Mouse (Mus musculus) CH12.LX (cell line): ENCODE measurements around the gene Nebl. TPM values are rescaled to one million over a fixed set of nuclear protein-coding genes. Genes with fewer than 3 reads are reported as not detected.

Source experiments
- DNase-seq: peaks from one replicate; pipeline ENCODE4 v3.0.0-alpha.2; 2013; ENCODE audit errors: extremely low read depth
- H3K27ac ChIP-seq: 2 replicates; pipeline ENCODE4 v1.5.1; 2012; ENCODE audit warnings: low read depth, mild to moderate bottlenecking, control low read depth, moderate library complexity; ENCODE audit not compliant: insufficient read depth
- H3K27me3 ChIP-seq: replicated peaks from 2 replicates; pipeline ENCODE3; 2012; ENCODE audit warnings: inconsistent platforms
- H3K36me3 ChIP-seq, 2 experiments: replicated peaks in 1 of 2; 2 replicates each; pipeline versions ENCODE3 to v1.6.1; 2012; ENCODE audit warnings: inconsistent platforms in 1 of 2, low read length in 1 of 2, mild to moderate bottlenecking in 1 of 2, mixed read lengths in 1 of 2, moderate library complexity in 1 of 2; ENCODE audit not compliant: control insufficient read depth in 1 of 2, insufficient read depth in 1 of 2
- H3K4me1 ChIP-seq, 2 experiments: 2 replicates each; pipeline ENCODE4 v1.6.1; 2012; ENCODE audit warnings: inconsistent platforms in 1 of 2, moderate library complexity in 1 of 2; ENCODE audit not compliant: insufficient read depth in 2 of 2, control insufficient read depth in 1 of 2
- H3K4me2 ChIP-seq: 2 replicates; pipeline ENCODE4 v1.6.1; 2012; ENCODE audit warnings: low read depth, mild to moderate bottlenecking, control low read depth; ENCODE audit not compliant: poor library complexity, insufficient read depth, severe bottlenecking
- H3K4me3 ChIP-seq, 3 experiments: fragments of 150-350 bp in 1 of 3; sonication (generic) in 1 of 3; replicated peaks in 1 of 3; 2 replicates each; pipeline versions ENCODE3 to v1.5.1; 2011 to 2012; ENCODE audit warnings: low read depth in 2 of 3, low read length in 2 of 3, mild to moderate bottlenecking in 2 of 3, moderate library complexity in 2 of 3, control low read depth in 1 of 3, improper control_type of control experiment in 1 of 3, inconsistent platforms in 1 of 3, mixed read lengths in 1 of 3; ENCODE audit not compliant: poor library complexity in 1 of 3
- H3K79me2 ChIP-seq: replicated peaks from 2 replicates; pipeline ENCODE4 v1.6.1; 2012; ENCODE audit warnings: mild to moderate bottlenecking, moderate library complexity; ENCODE audit not compliant: control insufficient read depth, poor library complexity, insufficient read depth, severe bottlenecking; ENCODE audit errors: extremely low read depth
- H3K9ac ChIP-seq: 2 replicates; pipeline ENCODE4 v1.6.1; 2012; ENCODE audit warnings: low read depth, mild to moderate bottlenecking, control low read depth, moderate library complexity; ENCODE audit not compliant: insufficient read depth
- H3K9me3 ChIP-seq: replicated peaks from 2 replicates; pipeline ENCODE3; 2012; ENCODE audit warnings: low read length, inconsistent platforms, mixed read lengths
- BHLHE40 ChIP-seq: IDR thresholded peaks from 2 replicates; pipeline ENCODE4 v1.6.1; 2011; ENCODE audit warnings: mild to moderate bottlenecking, low read depth, low read length, improper control_type of control experiment
- CHD1 ChIP-seq: IDR thresholded peaks from 2 replicates; pipeline ENCODE4 v1.6.1; 2012; ENCODE audit warnings: low read depth, low read length, improper control_type of control experiment, inconsistent platforms
- CTCF ChIP-seq, 2 experiments: IDR thresholded peaks in 1 of 2; conservative IDR thresholded peaks in 1 of 2; 2 replicates each; pipeline ENCODE4 v1.5.1; 2011 to 2012; ENCODE audit warnings: low read depth in 2 of 2, low read length in 2 of 2, improper control_type of control experiment in 1 of 2, inconsistent platforms in 1 of 2, mild to moderate bottlenecking in 1 of 2, moderate library complexity in 1 of 2
- E2F4 ChIP-seq: IDR thresholded peaks from 2 replicates; pipeline ENCODE4 v1.6.1; 2011; ENCODE audit warnings: low read depth, low read length, improper control_type of control experiment; ENCODE audit not compliant: insufficient replicate concordance
- ELF1 ChIP-seq: IDR thresholded peaks from 2 replicates; pipeline ENCODE4 v1.6.1; 2014; ENCODE audit warnings: low read depth, mild to moderate bottlenecking, inconsistent platforms, low read length, improper control_type of control experiment
- EP300 ChIP-seq: IDR thresholded peaks from 2 replicates; pipeline ENCODE4 v1.6.1; 2011; ENCODE audit warnings: low read length, improper control_type of control experiment
- IRF4 ChIP-seq: IDR thresholded peaks from 2 replicates; pipeline ENCODE4 v1.6.1; 2014; ENCODE audit warnings: low read depth, mild to moderate bottlenecking, inconsistent platforms, low read length, improper control_type of control experiment
- KAT2A ChIP-seq: IDR thresholded peaks from 2 replicates; pipeline ENCODE4 v1.6.1; 2012; ENCODE audit warnings: low read length, improper control_type of control experiment, inconsistent platforms; ENCODE audit not compliant: insufficient replicate concordance
- MAX ChIP-seq: IDR thresholded peaks from 2 replicates; pipeline ENCODE4 v1.6.1; 2011; ENCODE audit warnings: low read length, improper control_type of control experiment
- MAZ ChIP-seq: IDR thresholded peaks from 2 replicates; pipeline ENCODE4 v1.6.1; 2012; ENCODE audit warnings: low read depth, mild to moderate bottlenecking, inconsistent platforms, low read length, improper control_type of control experiment, moderate library complexity
- MYC ChIP-seq: IDR thresholded peaks from 2 replicates; pipeline ENCODE4 v1.6.1; 2011; ENCODE audit warnings: low read depth, mild to moderate bottlenecking, improper control_type of control experiment, low read length
- NRF1 ChIP-seq: IDR thresholded peaks from 2 replicates; pipeline ENCODE4 v1.6.1; 2014; ENCODE audit warnings: low read depth, mild to moderate bottlenecking, inconsistent platforms, low read length, improper control_type of control experiment, moderate library complexity
- PAX5 ChIP-seq: IDR thresholded peaks from 2 replicates; pipeline ENCODE4 v1.6.1; 2012; ENCODE audit warnings: low read length, inconsistent platforms, mixed read lengths
- POLR2A ChIP-seq: IDR thresholded peaks from 2 replicates; pipeline ENCODE4 v1.6.1; 2011; ENCODE audit warnings: low read depth, mild to moderate bottlenecking, improper control_type of control experiment, low read length
- RAD21 ChIP-seq: IDR thresholded peaks from 2 replicates; pipeline ENCODE4 v1.6.1; 2011; ENCODE audit warnings: low read depth, mild to moderate bottlenecking, low read length, improper control_type of control experiment, moderate library complexity
- SIN3A ChIP-seq: IDR thresholded peaks from 2 replicates; pipeline ENCODE4 v1.6.1; 2012; ENCODE audit warnings: low read length, improper control_type of control experiment, inconsistent platforms
- SMC3 ChIP-seq: IDR thresholded peaks from 2 replicates; pipeline ENCODE4 v1.6.1; 2011; ENCODE audit warnings: low read depth, low read length, improper control_type of control experiment
- TCF12 ChIP-seq: IDR thresholded peaks from 2 replicates; pipeline ENCODE4 v1.6.1; 2014; ENCODE audit warnings: low read depth, mild to moderate bottlenecking, inconsistent platforms, low read length, improper control_type of control experiment
- USF1 ChIP-seq: IDR thresholded peaks from 2 replicates; pipeline ENCODE4 v1.6.1; 2014; ENCODE audit warnings: low read depth, mild to moderate bottlenecking, inconsistent platforms, low read length, improper control_type of control experiment
- ZKSCAN1 ChIP-seq: IDR thresholded peaks from 2 replicates; pipeline ENCODE4 v1.6.1; 2012; ENCODE audit warnings: low read depth, inconsistent platforms, low read length, improper control_type of control experiment, borderline replicate concordance
- ZMIZ1 ChIP-seq: IDR thresholded peaks from 2 replicates; pipeline ENCODE4 v1.6.1; 2012; ENCODE audit warnings: low read depth, mild to moderate bottlenecking, inconsistent platforms, low read length, improper control_type of control experiment
- dilution Hi-C: fragments of 300-500 bp; cut with MboI; formaldehyde crosslinking; loops from 2 replicates; pipeline ENCODE4 v1.14.3; 2020; ENCODE audit warnings: low sequenced_read_pairs; ENCODE audit not compliant: extremely low pct_unique_long_range_greater_than_20kb, extremely low pct_ligation_motif_present
- in situ Hi-C: fragments of 300-500 bp; cut with MboI; formaldehyde crosslinking; loops from 3 replicates; pipeline ENCODE4 v1.14.3; 2019; ENCODE audit warnings: low sequenced_read_pairs, low pct_ligation_motif_present, low pct_unique_long_range_greater_than_20kb, mixed read lengths
- polyA plus RNA-seq: library from polyadenylated mRNA; unstranded; fragments of >175 nt; gene quantifications from 2 replicates; pipeline ENCODE4 v1.2.1, GENCODE M21; 2012; ENCODE audit warnings: low read depth; ENCODE audit not compliant: insufficient read length
- total RNA-seq, 2 experiments: library from RNA; depleted of rRNA; stranded (reverse); fragments of 300-350 nt in 1 of 2; fragments of >200 nt in 1 of 2; gene quantifications; 2 replicates each; pipeline ENCODE4 v1.2.3; 2012 to 2014

Nebl gene
- total and polyA plus RNA-seq, 3 experiments, result 12.6 to 113 (median 46.4) TPM

- no peak for DNase-seq
- TF ChIP-seq MYC (no peak), SIN3A (no peak), POLR2A (no peak), KAT2A (no peak), NRF1 (no peak), IRF4 (no peak), ELF1 (no peak)
- H3K4me2 ChIP-seq, result no peak overlapping the region
- in situ Hi-C loops (no loop called here), dilution Hi-C loops (no loop called here)
- H3K4me3 ChIP-seq, result no peak overlapping the region
- no peak overlapping the region for H3K9ac ChIP-seq
- H3K9me3 ChIP-seq, result no peaks in the 10 kb centered on the region
- no peaks in the 10 kb centered on the region for H3K36me3 ChIP-seq
- H3K27ac ChIP-seq, result no peak overlapping the region
- H3K27me3 ChIP-seq, result no peaks in the 10 kb centered on the region
- no peaks in the 10 kb centered on the region for H3K79me2 ChIP-seq
- H3K4me1 ChIP-seq, result peaks cover 4 to 16% of the 10 kb centered on the region in 2 experiments
These were observed 25.3 kb downstream of the Nebl start for GRCm38 (mm10) chr2:17705964-17706363.

- Histone ChIP-seq H3K4me3 (no peak overlapping the region), H3K27ac (no peak overlapping the region), H3K9me3 (no peaks in the 10 kb centered on the region), H3K9ac (no peak overlapping the region), H3K79me2 (no peaks in the 10 kb centered on the region), H3K36me3 (no peaks in the 10 kb centered on the region), H3K4me1 (peaks cover 4 to 16% of the 10 kb centered on the region in 2 experiments), H3K27me3 (no peaks in the 10 kb centered on the region), H3K4me2 (no peak overlapping the region)
- in situ Hi-C loops, result no loop called here
- TF ChIP-seq TCF12 (no peak), USF1 (no peak), NRF1 (no peak), SIN3A (no peak), SMC3 (no peak), IRF4 (no peak), MAZ (no peak), CTCF (conservative IDR thresholded peaks at IDR 0.05 in 1 of 2, IDR thresholded peaks at IDR 0.05 in 1 of 2; ENCODE audit: low read depth in 2 of 2, low read length in 2 of 2) (no peak), E2F4 (no peak), POLR2A (no peak), MAX (no peak), RAD21 (no peak), BHLHE40 (no peak), PAX5 (no peak), CHD1 (no peak), MYC (no peak), ZMIZ1 (no peak), EP300 (no peak), ZKSCAN1 (no peak)
- no peak for DNase-seq
- dilution Hi-C loops, result no loop called here
These were observed 25.8 kb downstream of the Nebl start for GRCm38 (mm10) chr2:17705426-17705825.
